Mouse (Mus musculus): Measurements from ENCODE around the gene Agap1.

GRCm38 (mm10) chr1:89709824-89710223 lies 255.2 kb downstream of the Agap1 start:
- TF ChIP-seq CTCF (IDR thresholded peaks at IDR 0.05; ENCODE audit: borderline replicate concordance, control insufficient read depth, extremely low read depth, insufficient read depth, low read length, poor library complexity) (no peak), POLR2A (IDR thresholded peaks at IDR 0.05; ENCODE audit: control insufficient read depth, extremely low read depth, insufficient read depth, low read length, poor library complexity) (no peak)

All from thymus, adult 2 months (tissue).